Mouse (Mus musculus): Measurements from ENCODE around the gene Gpr176.

GRCm38 (mm10) chr2:118421951-118422350 lies 48.7 kb upstream of the Gpr176 start:
- TF ChIP-seq CTCF (IDR thresholded peaks at IDR 0.05; ENCODE audit: control insufficient read depth, insufficient read depth, insufficient read length) = no peak
- TF ChIP-seq MAX (IDR thresholded peaks at IDR 0.05) = no peak
- TF ChIP-seq CEBPB (IDR thresholded peaks at IDR 0.05; ENCODE audit: low read depth) = no peak
- TF ChIP-seq USF1 (IDR thresholded peaks at IDR 0.05; ENCODE audit: low read depth) = no peak

All from C2C12 (cell line).